Mouse (Mus musculus) neutrophil, adult 5-6 weeks (primary cell): ENCODE data around the gene Ephb1. TPM values are rescaled to one million over a fixed set of nuclear protein-coding genes. Genes with fewer than 3 reads are reported as not detected.

ENCODE experiments used
- ATAC-seq: fragments of 151-379, 151-347 bp; 2 replicates; pipeline ENCODE4 v1.8.0; 2017; ENCODE audit warnings: mild to moderate bottlenecking, moderate TSS enrichment; ENCODE audit not compliant: insufficient number of reproducible peaks, poor library complexity, low FRiP score, severe bottlenecking; ENCODE audit errors: extremely low read depth
- total RNA-seq: library from RNA; stranded (forward); fragments of 200-1000 nt; gene quantifications from 2 replicates; pipeline ENCODE4 v1.2.3, GENCODE M21; 2017

Gene Ephb1
- total RNA-seq, 1 experiment from 2014 or later = not detected

DNA sequence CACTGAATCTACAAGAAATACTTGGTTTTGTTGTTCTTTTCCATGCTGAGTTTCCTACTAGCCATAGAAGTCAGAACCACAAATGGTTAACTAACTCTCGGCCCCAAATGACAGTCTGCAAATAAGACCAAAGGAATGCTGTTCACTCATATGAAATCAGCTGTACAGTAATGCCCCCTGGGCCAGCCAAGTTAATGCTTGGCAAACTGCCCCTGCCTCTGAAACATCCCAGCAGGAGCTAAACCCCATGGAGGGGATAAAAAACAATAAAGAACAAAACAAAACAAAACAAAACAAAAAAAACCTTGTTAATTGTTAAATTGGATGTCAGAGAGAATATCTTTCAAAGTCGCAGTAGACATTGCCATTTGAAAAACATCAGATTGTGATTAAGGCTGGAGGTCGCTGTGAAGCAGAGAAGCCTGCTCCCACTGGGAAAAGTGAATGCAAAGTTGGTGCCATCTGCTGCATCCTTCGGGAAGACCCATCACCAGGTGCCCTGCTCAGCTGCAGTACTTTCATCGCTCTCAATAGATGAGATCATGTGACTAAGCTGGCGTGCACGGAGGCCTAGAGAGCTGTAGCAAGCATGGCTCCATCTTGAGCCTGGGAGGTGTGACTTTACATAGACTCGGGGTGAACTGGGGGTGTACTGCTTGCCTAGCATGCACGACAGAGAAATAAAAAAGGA lies 443.2 kb downstream of the Ephb1 start:
- ATAC-seq = no peak

DNA sequence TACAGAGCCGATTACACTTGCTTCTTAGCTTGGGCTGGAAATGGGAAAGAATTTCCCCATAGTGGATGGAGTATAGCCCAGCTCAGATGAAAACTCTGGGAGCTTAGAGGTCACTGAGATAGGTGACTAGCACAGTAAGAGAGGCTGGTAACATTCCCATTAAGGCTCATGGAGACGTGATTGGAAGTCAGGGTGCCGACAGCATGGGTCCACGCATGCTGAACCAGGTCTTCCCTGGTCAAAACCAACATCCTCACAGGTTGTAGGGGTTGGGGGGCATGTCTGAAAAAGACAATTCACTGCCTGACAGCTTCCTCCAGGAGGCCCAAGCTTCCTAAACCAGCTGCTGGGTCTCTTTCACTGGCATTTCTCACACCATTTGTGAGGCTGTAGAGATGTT lies 445.0 kb downstream of the Ephb1 start:
- no peak for ATAC-seq

DNA sequence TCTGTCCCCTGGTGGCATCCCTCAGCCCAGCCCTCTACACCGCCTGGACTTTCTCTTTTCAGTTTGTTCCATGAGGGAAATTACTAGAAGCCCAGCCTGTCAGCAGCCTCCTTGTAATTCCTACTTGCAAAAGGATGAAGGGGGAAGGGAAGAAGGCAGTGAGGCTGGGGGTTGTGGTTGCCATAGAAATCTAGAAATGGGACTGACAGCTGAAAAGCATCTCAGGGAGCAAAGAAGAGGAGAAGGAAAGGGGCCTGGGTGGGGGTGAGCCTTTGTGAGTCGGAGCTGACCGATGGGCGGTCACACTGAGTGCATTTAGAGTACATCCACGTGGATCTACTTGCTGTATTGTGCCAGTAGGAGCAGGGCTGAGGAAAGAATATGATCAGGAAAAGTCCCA lies 445.6 kb downstream of the Ephb1 start:
- no peak for ATAC-seq

DNA sequence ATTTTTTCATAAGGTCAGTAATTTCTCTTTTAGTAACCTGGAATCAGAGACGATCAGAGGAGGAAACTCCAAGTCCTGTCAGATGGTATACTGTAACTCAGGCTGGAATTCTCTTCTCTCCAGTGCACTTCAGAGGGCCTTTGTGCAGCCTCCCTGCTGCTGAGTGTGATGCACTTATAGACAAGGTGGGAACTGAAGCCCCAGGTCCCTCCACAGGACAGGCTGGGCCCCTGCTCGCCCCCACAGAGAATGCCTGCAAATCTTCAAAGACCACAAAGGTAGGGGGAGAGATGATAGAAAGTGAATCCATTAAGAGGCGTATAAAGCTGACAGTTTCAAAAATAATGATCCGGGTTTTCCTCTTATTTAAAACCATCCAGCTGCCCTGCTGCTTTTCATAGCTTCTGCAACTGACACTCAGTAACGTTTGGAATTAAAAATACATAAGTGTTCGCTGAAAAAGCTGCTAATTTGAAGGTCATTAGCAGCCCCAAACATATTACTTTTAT lies 446.7 kb downstream of the Ephb1 start:
- ATAC-seq = no peak

DNA sequence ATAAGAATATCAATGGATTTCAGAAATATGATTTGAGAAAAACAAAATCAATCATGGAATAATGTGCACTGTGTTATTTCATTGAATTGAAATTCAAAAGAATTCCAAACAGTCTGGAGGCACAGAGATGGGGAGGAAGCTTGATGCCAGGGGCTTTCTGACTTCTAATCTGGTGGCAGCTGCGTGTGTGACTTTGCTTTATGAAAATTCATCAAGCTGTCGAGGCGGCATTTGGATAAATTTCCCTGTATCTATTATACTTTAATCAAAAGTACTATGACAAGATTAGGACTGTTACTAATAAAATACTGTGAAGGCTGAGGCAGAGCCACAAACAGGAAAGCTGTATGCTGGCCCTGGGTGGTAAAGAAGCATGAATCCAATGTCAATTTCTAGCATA lies 451.1 kb downstream of the Ephb1 start:
- ATAC-seq = no peak

DNA sequence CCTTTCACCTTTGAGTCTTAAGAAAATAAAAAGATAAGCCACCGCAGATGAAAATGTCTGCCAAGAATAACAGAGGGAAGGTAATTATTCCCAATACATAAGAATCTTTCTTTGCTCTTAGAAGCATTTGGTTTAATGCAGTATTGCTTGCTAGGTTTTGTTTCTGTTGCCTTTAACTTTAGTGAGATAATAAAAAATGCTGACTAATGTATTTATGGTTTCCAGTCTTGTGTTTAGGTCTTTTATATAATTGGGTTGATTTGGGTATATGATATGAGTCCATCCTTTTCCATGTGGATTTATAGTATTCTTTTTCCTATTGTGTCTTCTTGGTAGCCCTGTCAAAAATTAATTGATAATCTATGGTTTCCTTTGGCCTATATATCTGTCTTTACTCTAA lies 456.6 kb downstream of the Ephb1 start:
- no peak for ATAC-seq

DNA sequence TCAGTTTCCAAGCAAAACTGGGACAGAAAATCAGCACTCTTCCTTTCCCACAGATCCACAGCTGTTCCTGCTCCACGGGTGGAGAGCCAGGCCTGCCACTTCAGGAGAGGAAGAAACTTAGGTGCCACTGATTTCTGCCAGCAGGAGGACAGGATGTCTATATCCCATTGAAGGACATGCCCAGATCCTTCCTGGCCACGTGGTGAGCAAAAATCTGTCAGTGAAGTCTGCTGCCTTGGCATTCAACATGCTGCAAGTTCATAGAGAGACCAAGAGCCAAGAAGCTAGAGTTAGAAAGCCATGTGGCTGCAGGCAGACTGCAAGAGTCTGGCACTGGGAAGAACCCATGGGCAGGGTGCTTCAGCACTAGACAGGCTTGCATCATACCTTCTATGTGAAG lies 471.2 kb downstream of the Ephb1 start:
- ATAC-seq = no peak

DNA sequence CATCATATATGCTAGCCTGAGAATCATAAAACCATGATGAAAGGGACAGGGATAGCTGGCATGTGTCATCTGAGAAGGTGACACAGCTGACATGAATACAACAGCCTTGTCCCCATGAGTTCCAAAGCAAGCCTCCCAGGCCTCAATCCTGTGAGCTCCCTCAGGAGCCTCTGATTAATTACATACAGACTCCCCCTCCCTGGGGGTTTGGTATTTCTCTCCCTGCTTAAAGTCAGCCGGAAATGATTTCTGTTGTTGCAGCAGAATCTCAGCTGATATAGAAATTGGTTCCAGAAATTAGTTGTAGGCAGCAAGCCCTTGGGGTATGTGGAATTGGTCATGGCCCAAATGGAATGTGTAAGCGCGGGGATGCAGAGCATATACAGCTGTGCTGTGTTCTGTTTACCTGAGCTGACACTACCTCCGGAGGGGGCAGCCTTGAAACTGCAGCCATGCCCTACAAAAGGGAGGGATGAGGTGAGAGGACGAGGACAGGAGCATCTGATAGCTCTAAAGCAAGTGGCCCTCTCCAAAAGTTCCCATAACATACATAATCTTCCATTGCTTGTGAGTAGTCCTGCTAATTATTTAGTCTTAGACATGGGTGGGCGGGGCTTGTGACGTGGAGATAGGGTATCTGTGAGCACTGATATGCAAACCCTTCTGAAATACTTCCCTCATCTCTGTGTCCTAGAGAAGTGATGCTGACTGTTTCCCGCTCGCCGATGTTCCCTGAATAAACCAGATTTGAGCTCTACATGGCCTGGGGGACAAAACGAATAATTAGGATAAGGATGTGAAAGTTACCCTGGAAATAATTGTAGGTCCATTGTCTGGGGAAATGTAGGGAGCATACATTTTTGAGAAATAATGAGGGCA lies 477.1 kb downstream of the Ephb1 start:
- no peak for ATAC-seq

DNA sequence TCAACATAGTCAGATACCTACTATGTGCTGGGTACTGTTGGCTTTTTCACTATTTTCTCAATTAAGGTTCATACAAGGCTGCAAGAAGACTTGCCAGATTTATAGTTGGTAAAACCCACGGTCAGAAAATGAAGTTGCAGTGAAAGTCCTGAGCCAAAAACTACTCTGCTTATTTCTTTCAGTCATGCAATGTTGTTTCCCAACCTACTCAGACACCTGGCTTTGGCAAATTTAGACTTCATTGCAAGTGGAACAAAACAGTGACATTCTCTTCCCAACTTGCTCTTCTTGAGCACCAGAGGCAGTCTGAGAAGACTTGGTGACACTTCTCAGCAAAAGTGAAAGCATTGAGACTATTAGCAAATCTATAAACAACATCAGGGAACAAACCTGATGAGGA lies 479.2 kb downstream of the Ephb1 start:
- ATAC-seq = no peak

Other genes with a start within 250 kb of the Ephb1 start
- gene Ky, start 151.1 kb upstream of the Ephb1 start, total RNA-seq = not detected in 2 replicates